Mouse (Mus musculus) hindbrain, embryonic 15.5 days (tissue): ENCODE measurements around the gene Gm17334. TPM values are rescaled to one million over a fixed set of nuclear protein-coding genes. Genes with fewer than 3 reads are reported as not detected.
"Not testable (repeated sequence)": the region's sequence is repeated elsewhere in the genome, so short reads cannot be mapped to it uniquely, and the experiment has no call there.

Experiments
- ATAC-seq: fragments of 200-750 bp; cut with Nextera tagmentation; 2 replicates; pipeline ENCODE4 v1.8.0; 2017; ENCODE audit warnings: low read depth, moderate number of reproducible peaks, moderate TSS enrichment; ENCODE audit not compliant: low FRiP score
- H3K27ac ChIP-seq: fragments of 300-500 bp; sonication (generic); replicated peaks from 2 replicates; pipeline ENCODE4 v1.5.1; 2015; ENCODE audit warnings: mild to moderate bottlenecking, inconsistent platforms
- H3K27me3 ChIP-seq: fragments of 300-500 bp; sonication (generic); 2 replicates; pipeline ENCODE4 v1.6.1; 2015; ENCODE audit warnings: control low read depth, inconsistent platforms
- H3K36me3 ChIP-seq: fragments of 300-500 bp; sonication (generic); 2 replicates; pipeline ENCODE4 v1.6.1; 2015; ENCODE audit warnings: control low read depth, inconsistent platforms
- H3K4me1 ChIP-seq: fragments of 300-500 bp; sonication (generic); replicated peaks from 2 replicates; pipeline ENCODE4 v1.6.1; 2015; ENCODE audit warnings: control low read depth, inconsistent platforms
- H3K4me2 ChIP-seq: fragments of 300-500 bp; sonication (generic); 2 replicates; pipeline ENCODE4 v1.6.1; 2015; ENCODE audit warnings: moderate library complexity, mild to moderate bottlenecking, inconsistent platforms
- H3K4me3 ChIP-seq: fragments of 300-500 bp; sonication (generic); 2 replicates; pipeline ENCODE4 v1.5.1; 2015; ENCODE audit warnings: mild to moderate bottlenecking, inconsistent platforms
- H3K9ac ChIP-seq: fragments of 300-500 bp; sonication (generic); 2 replicates; pipeline ENCODE4 v1.6.1; 2015; ENCODE audit warnings: inconsistent platforms
- H3K9me3 ChIP-seq: fragments of 300-500 bp; sonication (generic); 2 replicates; pipeline ENCODE4 v1.6.1; 2016; ENCODE audit warnings: control low read depth, inconsistent platforms
- WGBS: fragments of 180-500 bp; shearing (Covaris S2); methylation state at CpG from one replicate; pipeline ENCODE4 v1.1.7; 2015; 5-methylcytosine and 5-hydroxymethylcytosine counted together
- polyA plus RNA-seq: library from polyadenylated mRNA; unstranded; fragments of >200 nt; fragmentation: Nextera tagmentation; extraction: Ambion mirVana; gene quantifications from 2 replicates; pipeline ENCODE4 v1.2.1, GENCODE M21; 2015

Gm17334 gene
- polyA plus RNA-seq, 1 experiment from 2014 or later: not detected

DNA sequence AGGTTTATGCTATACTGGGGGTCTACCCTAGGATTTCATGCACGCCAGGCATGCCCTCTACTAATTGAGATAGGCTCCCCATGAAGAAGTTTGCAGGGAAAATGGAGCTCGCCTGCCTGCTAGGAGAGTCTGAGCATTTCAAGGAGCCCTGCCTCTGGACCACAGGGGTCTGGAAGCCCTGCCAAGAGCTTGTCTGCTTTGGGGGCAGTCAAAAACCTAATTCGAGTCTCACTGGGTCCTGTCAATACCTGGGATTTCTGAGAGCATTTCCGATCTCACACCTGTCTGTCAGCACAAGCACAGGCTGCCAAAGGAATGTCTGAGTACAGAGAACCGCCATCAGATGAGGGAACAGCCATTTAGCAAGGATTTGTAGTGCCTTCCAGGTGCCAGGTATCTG, 8.4 kb downstream of the Gm17334 start:
- WGBS: 44% methylated on average over 5 of the region's 5 CpGs
- H3K4me2 ChIP-seq: no peak overlapping the region
- H3K36me3 ChIP-seq: no peaks in the 10 kb centered on the region
- no peak overlapping the region for H3K9ac ChIP-seq
- H3K9me3 ChIP-seq: no peaks in the 10 kb centered on the region
- H3K27me3 ChIP-seq: peaks cover 51% of the 10 kb centered on the region
- H3K4me1 ChIP-seq: peaks cover 34% of the 10 kb centered on the region
- no peak for ATAC-seq
- H3K4me3 ChIP-seq: no peak overlapping the region
- no peak overlapping the region for H3K27ac ChIP-seq

DNA sequence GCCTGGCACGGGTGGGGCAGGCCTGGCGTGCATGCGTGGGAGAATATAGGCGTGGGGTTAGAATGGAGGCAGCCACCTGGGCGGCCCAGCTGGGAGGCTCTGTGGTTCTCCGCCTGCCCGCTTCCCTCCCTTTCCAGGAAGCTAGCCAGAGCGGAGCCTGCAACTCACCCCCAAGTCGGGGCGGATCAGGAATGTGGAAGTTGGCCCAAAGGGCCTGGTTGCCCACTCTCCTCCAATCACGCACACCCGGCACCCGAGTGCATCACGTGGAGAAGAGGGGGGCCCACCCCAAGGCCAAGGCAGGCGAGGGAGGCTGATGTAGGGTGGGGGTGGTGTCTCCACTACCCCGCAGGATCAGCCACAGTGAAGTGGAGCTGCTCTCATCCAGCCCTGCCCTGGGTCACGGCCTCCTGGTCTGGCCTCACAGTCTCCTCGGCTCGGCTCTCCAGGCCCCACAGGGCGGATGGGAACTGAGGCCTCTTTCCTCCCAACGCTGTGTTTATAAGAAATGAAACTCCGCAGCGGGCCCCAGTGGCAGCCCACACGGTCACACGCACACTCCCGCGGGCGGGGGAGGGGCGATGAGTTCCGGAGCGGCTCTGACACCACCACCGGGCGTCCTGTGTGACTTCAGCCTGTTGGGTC, 9.4 kb downstream of the Gm17334 start:
- Histone ChIP-seq H3K36me3 (no peaks in the 10 kb centered on the region), H3K27me3 (peaks cover 51% of the 10 kb centered on the region), H3K27ac (peak overlapping the region; percentile 52), H3K4me1 (peaks cover 38% of the 10 kb centered on the region), H3K9me3 (no peaks in the 10 kb centered on the region), H3K4me2 (peak overlapping the region; percentile 68), H3K4me3 (peak overlapping the region; percentile 29), H3K9ac (peak overlapping the region; percentile 20)
- ATAC-seq: peak; percentile 70
- WGBS: 2% methylated on average over 31 of the region's 33 CpGs

DNA sequence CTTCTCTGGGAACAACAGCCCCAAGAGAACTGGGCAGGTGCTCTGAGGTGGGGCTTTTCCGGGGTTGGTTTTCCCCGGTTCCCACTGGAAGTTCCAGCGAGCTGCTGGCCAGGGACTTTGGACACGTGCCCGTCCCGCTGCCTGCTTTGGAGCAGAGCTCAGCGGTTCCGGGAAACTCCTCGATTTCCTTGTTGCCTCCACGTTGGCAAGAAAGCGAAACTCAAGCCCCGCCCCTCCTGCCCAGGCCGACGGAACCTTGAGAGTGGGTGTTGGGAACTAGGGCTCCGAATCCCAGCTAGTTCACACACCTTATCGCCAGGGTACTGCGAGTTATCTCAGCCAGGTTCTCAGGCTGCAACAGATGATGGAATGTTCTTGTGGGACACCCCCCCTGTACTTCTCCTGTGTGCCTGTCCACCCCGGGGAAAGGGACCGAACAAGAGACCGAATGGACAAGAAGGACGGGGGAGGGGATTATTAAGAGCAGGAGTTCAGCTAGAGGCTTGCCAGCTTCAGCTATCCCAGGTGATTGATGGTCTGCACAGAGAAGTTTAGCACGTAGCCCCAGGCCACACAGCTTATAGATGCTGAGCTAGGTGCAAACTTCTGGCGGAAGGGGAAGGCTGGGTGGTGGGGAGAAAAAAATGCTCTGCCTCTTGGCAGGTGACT, 10.0 kb downstream of the Gm17334 start:
- no peaks in the 10 kb centered on the region for H3K9me3 ChIP-seq

DNA sequence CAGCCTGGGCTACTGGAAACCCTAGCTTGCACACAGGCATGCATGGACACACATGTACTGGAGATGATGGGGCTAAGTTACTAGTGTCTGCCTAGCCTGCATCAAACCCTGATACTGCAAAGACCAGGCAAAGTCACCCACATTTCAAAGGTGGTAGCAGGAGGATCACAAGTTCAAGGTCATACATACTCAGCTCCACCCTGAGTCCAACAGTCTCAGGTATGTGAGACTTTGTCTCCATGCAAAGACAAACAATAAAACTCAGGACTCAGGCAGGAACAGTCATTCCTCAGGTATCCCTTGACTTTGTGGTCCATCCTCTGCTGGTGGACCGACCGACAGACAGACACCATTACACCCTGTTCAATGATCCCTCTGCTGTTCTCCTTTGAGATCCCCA, 10.6 kb downstream of the Gm17334 start:
- Histone ChIP-seq H3K27ac (peak overlapping the region; percentile 21), H3K36me3 (no peaks in the 10 kb centered on the region), H3K4me3 (peak overlapping the region; percentile 29), H3K4me1 (peaks cover 38% of the 10 kb centered on the region), H3K9me3 (no peaks in the 10 kb centered on the region), H3K9ac (no peak overlapping the region), H3K27me3 (peaks cover 55% of the 10 kb centered on the region), H3K4me2 (peak overlapping the region; percentile 68)
- 71% methylated on average over 2 of the region's 2 CpGs for WGBS
- ATAC-seq: no peak

More for the DNA sequence above, 10.0 kb downstream of the Gm17334 start:
- Histone ChIP-seq H3K27me3 (peaks cover 55% of the 10 kb centered on the region), H3K36me3 (no peaks in the 10 kb centered on the region), H3K9ac (no peak overlapping the region), H3K4me2 (peak overlapping the region; percentile 68), H3K4me3 (peak overlapping the region; percentile 29), H3K27ac (peak overlapping the region; percentile 21; the same call in 1 of the 2 replicates), H3K4me1 (peaks cover 38% of the 10 kb centered on the region)
- ATAC-seq: peak; percentile 14; the same call in 1 of the 2 replicates
- WGBS: 9% methylated on average over 23 of the region's 23 CpGs

DNA sequence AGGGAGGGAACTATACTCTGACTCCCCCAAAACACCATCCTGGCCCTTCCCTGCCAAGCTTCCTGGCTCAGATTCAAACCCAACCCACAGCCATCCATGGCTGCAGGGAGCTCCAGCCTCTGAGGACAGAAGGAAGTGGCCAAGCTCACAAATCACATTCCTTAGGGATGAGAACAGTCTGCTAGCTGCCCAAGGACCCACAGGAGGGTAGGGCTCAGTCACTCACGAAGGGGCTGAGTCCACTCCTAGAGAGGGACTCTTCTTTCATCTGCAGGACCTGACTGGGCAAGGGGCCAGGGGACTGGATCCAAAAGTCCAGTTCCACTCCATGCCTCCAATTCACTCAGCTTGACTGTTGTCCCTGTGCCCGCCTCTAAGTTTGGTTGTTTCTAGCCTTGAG, 11.2 kb downstream of the Gm17334 start:
- Histone ChIP-seq H3K4me1 (peaks cover 38% of the 10 kb centered on the region), H3K4me3 (no peak overlapping the region), H3K9ac (no peak overlapping the region), H3K27me3 (peaks cover 54% of the 10 kb centered on the region), H3K27ac (peak overlapping the region; percentile 21), H3K4me2 (no peak overlapping the region), H3K36me3 (no peaks in the 10 kb centered on the region), H3K9me3 (no peaks in the 10 kb centered on the region)
- peak; percentile 49; the same call in 1 of the 2 replicates for ATAC-seq
- 58% methylated on average over 2 of the region's 2 CpGs for WGBS

DNA sequence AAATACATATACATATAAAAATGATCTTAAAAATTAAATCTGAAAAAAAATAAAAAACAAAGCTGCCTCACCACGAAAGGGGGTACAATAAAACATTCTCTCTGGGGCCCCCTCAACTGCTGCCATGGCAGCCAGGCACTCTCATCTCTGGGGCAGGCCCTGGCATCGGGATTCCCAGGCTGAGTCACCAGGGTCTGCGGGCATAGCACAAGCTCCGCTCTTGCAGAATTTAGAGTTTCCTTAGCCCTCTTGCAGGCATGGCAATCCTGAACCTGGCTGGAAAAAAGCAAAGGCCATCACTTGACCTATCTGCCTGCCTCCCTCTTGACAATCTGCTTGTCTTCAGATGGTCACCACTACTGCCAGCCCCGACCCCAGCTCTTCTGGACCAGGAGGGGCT, 11.7 kb downstream of the Gm17334 start:
- WGBS: 77% methylated on average over 5 of the region's 5 CpGs
- no peak overlapping the region for H3K9ac ChIP-seq
- no peak overlapping the region for H3K27ac ChIP-seq
- H3K4me1 ChIP-seq: peaks cover 38% of the 10 kb centered on the region
- H3K4me3 ChIP-seq: no peak overlapping the region
- ATAC-seq: no peak
- no peak overlapping the region for H3K4me2 ChIP-seq
- H3K27me3 ChIP-seq: peaks cover 52% of the 10 kb centered on the region
- no peaks in the 10 kb centered on the region for H3K9me3 ChIP-seq
- H3K36me3 ChIP-seq: no peaks in the 10 kb centered on the region

DNA sequence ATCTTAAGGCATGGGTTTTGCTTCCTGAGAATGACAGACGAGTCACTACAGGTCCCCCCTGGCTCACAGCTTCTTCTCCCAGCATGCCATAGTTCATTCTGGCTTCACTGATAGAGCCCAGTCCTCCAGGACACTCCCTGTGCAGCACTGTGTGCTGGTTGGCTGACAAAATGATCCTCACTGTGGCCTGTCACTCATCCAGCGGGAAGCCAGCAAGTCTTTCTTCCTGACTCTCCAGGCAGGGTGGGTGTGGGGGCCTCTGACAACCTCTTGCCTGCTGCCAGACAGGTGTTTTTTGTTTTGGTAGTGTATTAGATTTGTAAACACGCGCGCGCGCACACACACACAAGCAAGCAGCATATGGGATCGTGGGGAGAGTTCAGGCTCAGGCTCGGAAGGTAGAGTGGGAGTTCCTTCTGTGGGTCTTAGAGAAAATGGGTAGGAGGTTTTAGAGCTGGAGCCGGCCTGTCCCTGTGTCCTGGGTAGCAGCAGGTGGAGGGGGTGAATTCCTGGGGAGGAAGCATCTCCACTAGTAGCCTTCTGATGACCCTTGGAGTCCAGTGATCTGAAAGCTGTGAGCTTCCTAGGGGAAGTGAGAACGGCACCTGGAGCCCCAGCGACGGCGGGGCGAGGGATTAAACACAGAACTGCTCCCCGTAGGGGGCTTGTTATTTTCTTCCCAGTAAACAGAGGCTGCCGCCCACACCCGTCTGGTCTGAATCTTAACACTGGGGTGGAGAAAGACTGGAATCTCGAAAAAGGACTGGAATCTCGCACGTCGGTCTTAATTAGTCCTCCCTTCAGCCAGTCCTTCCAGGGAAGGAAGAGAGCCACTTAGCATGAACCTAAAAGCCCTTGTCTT, 13.2 kb downstream of the Gm17334 start:
- Histone ChIP-seq H3K27ac (no peak overlapping the region), H3K4me1 (peaks cover 38% of the 10 kb centered on the region), H3K9me3 (no peaks in the 10 kb centered on the region), H3K36me3 (no peaks in the 10 kb centered on the region), H3K4me3 (no peak overlapping the region), H3K4me2 (peak overlapping the region; percentile 18; the same call in 1 of the 2 replicates), H3K27me3 (peaks cover 52% of the 10 kb centered on the region), H3K9ac (no peak overlapping the region)
- 7% methylated on average over 22 of the region's 22 CpGs for WGBS
- no peak for ATAC-seq

DNA sequence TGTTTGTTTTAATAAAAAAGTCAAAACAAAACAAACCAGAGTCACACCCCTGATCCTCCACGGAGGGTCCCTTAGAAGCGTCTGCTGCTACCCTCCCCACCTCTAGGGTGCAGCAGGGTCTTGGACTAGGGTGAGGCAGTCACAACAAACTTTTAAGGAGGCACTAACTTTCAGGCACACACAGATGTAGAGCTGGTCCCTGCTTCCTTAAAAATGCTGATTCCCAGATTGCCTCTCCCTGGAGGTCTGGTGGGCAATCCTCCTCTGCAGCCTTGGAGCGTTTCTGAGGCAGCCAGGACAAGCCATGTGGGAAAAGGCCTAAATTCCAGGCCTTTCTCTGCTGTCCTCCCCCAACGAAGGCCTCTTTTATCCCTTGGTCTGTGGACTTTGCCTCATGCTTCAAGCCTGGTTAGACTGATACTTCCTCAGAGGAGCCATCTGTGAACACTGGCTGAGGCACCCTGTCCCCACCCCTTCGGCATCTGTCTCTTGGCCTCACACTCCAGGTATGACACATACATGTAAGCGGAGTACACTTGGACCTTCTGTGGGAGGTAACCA, 14.1 kb downstream of the Gm17334 start:
- peaks cover 35% of the 10 kb centered on the region for H3K4me1 ChIP-seq
- peaks cover 52% of the 10 kb centered on the region for H3K27me3 ChIP-seq
- no peak overlapping the region for H3K4me3 ChIP-seq
- 45% methylated on average over 6 of the region's 6 CpGs for WGBS
- no peaks in the 10 kb centered on the region for H3K36me3 ChIP-seq
- no peak overlapping the region for H3K4me2 ChIP-seq
- ATAC-seq: no peak
- no peak overlapping the region for H3K9ac ChIP-seq
- H3K9me3 ChIP-seq: no peaks in the 10 kb centered on the region
- no peak overlapping the region for H3K27ac ChIP-seq

DNA sequence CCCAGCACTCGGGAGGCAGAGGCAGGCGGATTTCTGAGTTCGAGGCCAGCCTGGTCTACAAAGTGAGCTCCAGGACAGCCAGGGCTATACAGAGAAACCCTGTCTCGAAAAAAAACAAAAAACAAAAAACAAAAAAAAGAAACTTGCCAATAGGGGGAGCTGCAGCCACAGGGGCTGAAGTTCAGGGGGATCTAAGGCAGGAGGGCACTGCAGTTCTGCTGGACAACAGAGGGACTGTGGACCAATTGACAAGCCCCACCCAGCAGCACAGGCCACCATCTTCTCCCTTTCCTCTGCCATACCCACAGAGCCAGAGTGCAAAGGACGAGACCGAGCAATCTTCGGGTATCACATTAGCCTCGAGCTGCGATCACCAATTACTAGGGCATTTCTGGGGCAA, 15.0 kb downstream of the Gm17334 start:
- H3K9ac ChIP-seq, H3K9me3 ChIP-seq, H3K36me3 ChIP-seq, H3K27ac ChIP-seq, H3K4me3 ChIP-seq, ATAC-seq, H3K4me2 ChIP-seq: not testable (repeated sequence)
- H3K4me1 ChIP-seq: peaks cover 27% of the 10 kb centered on the region
- 87% methylated on average over 9 of the region's 9 CpGs for WGBS
- peaks cover 46% of the 10 kb centered on the region for H3K27me3 ChIP-seq

DNA sequence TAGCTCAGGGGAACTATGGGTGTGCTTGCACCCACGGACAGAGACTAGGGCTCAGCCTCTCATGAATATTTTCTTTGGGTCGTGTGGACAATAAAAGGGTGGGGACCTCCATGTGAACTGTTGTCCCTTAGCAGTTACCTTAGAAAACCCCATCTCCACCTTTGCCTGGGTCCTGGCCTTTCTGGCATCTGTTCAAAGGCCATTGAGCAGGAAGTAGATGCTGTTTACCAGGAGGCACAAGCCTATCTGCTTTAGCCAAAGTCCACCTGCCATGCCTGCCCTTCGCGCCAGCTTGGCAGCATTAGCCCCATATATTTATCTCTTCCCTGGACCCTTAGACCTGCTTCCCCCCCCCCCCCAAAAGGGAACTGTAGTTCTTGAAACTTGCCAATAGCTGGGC, 15.4 kb downstream of the Gm17334 start:
- no peaks in the 10 kb centered on the region for H3K9me3 ChIP-seq
- ATAC-seq: no peak
- H3K9ac ChIP-seq: no peak overlapping the region
- WGBS: 91% methylated on average over 4 of the region's 4 CpGs
- H3K36me3 ChIP-seq: no peaks in the 10 kb centered on the region
- peaks cover 23% of the 10 kb centered on the region for H3K4me1 ChIP-seq
- peaks cover 42% of the 10 kb centered on the region for H3K27me3 ChIP-seq
- H3K4me2 ChIP-seq: no peak overlapping the region
- no peak overlapping the region for H3K4me3 ChIP-seq
- no peak overlapping the region for H3K27ac ChIP-seq

DNA sequence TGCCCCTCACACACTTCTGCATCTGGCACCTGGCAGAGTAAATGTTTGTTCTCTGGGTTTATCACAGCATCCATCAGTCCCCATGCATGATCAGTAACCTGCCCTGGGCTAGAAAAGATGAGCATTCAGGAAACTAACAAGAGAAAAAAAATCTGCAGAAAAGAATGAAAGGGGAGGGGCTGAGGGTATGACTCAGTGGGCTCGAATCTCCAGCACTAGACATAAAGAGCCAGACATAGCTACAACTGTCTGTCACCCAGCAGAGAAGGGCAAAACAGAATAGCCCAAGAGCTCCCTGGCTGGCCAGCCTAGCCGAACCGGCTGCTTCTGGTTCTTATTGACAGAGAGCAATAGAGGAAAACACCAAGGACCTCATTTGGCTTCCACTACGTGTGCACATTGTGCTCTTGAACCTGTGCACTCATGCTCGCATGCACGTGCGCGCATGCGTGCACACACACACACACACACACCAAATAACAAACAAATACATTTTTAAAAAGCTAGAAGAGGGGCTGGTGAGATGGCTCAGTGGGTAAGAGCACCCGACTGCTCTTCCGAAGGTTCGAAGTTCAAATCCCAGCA, 17.9 kb downstream of the Gm17334 start:
- no peak for ATAC-seq
- H3K4me2 ChIP-seq: no peak overlapping the region
- WGBS: 89% methylated on average over 12 of the region's 12 CpGs

More for the DNA sequence above, 17.9 kb downstream of the Gm17334 start:
- H3K4me3 ChIP-seq: no peak overlapping the region
- no peaks in the 10 kb centered on the region for H3K9me3 ChIP-seq
- H3K27ac ChIP-seq: no peak overlapping the region
- peaks cover 17% of the 10 kb centered on the region for H3K27me3 ChIP-seq
- no peaks in the 10 kb centered on the region for H3K36me3 ChIP-seq
- no peak overlapping the region for H3K9ac ChIP-seq
- H3K4me1 ChIP-seq: peaks cover 13% of the 10 kb centered on the region
